Mouse (Mus musculus) layer of hippocampus, adult 9-10 months (tissue): ENCODE measurements around the gene Cyp2a5.
"Not testable (repeated sequence)": the region's sequence is repeated elsewhere in the genome, so short reads cannot be mapped to it uniquely, and the experiment has no call there.

Experiments
- DNase-seq: peaks from one replicate; pipeline ENCODE4 v3.0.0; 2022; ENCODE audit warnings: low spot score

Cyp2a5 gene

DNA sequence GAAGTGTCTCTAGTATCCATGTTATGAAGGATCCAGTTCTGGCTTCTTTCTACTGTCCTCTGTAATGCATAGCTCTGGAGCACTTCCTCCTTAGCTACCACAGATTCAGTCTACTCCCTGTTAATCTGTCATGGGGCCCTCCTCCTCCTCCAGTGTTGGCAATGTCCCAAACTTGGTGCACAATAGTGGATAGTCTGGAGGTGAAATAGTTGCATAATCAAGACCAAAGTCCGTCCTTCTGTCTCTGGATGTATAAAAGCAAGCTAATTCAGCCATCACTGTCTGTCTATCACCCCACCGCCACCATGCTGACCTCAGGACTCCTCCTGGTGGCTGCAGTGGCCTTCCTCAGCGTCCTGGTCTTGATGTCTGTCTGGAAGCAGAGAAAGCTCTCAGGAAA is at the start of gene Cyp2a5:
Cyp2a5 (plus strand) TSS at position 247 of the 400 bp plus-strand sequence.
- not testable (repeated sequence) for DNase-seq

DNA sequence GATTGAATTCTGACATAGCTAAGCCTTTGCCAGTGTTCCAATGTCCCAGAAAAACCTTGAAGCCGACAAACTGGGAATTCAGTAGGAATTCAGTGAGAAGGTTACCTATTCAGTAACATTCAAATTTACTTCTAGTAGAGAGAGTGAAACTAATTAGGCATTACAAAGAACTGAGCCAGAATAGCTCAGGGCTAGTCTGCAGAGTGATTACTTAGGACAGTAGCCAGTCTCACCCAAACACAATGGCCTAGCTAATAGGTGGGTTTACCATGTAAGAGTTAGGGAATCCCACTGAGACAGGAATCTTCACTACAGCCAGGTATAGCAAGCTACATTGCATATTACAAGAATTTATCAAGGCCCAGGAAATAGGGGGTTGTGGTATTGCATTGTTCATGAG is 49.1 kb upstream of the Cyp2a5 start:
- DNase-seq, result not testable (repeated sequence)

DNA sequence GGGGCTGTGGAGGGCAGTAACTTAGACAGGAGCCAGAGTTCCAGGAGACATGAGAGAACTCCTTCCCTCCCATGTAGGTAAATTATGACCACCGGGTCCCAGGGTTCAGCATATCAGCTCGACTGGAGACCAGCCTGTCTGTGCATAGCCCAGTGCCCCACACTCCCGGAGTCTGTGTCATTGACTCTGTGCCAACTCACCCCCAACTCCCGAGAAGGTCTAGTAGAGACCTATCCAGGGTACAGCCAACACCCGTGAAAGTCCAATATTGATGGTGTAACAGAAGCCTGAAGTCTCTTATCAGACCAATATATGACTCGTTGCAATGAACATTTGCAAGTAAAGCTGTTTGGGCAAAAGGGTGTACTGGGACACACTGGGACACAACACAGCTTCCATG is 45.1 kb upstream of the Cyp2a5 start:
- no peak for DNase-seq

DNA sequence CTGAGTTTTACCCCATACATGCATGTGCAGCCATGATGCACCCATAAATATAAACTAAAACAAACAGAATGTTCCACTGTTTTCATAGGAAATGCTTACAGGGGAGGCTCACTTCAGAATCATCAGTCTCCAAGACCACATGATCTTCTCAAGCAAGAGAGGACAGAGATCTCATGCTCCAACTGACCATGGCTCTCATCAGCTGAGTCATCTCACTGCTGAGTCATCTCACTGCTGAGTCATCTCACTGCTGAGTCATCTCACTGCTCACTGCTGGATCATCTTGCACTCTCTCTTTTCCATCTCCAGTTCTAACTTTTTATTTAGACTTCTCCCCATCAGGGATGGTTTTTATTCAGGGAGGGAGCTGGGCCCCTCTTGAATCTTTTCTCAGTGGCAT is 35.0 kb upstream of the Cyp2a5 start:
- DNase-seq, result no peak

DNA sequence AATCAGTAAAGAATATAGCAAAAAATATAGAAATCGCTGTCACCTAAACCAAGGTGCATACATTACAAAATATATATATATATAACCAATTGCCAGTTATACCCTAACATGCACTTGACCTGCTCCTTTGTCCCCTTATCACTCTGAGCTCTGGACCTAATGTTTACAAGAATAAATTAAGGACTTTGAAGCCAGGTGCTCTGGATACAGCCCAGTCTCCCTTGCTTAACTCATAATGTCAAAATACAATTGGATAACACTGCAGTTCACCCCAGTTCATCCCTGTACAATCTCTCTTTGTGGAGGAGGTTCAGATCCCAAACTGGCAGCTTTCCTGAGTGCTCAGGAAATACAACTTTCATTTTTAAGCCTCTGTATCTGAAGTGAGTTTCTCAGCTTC is 34.1 kb upstream of the Cyp2a5 start:
- DNase-seq, result no peak

DNA sequence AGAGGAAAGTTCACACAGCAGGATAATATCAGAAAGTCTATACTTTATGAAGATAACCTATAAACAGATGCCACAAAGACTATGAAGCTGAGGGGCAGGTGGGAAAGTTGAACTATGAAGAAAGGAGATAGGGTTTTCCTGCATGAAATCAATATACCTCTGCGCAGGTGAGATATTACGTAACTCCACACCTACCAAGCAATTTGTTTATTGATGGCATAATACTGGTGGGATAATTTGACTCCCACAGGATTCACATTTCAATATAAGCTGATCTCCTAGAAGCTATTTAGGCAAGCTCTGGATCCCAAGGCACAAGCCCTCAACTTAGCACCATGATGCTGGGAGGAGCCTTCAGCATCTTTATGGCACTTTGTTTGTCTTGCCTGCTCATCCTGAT is 26.5 kb upstream of the Cyp2a5 start, which contains the start of gene Cyp2g1:
Cyp2g1 (plus strand) TSS at position 301 of the 400 bp plus-strand sequence.
- no peak for DNase-seq

DNA sequence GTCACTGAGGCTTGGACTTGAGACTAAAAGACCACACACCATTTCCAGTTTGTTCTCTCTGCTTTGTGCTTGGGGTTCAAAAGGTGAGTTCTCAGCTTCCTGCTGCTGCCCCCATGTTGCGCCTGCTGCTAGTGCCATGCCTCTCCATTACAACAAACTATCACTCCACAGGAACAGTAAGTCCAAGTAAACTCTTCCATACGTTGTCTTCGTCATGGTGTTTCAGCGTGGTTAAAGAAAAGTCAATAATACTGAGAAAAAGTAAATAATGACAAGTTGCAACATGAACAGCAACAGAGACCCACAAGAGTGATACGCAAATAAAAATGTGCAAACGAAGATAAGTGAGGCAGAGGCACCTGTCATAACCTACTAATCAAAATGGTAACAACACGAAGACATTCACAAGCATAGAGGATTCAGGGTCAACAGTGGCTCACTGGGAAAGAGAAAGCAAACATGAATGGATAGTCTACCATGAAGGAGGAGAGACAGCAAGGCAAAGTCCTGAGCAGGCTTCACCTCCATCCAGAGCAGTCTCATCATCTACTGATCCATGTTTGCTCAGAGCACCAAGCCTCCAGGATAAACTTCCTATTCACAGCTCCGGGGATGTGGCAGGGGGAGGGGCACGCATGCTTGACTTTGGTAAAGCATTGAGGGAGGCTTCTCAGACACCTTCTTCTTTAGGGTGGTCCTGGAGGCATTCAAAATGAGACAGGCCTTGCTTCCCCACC is 3.4 kb upstream of the Cyp2a5 start:
- not testable (repeated sequence) for DNase-seq

DNA sequence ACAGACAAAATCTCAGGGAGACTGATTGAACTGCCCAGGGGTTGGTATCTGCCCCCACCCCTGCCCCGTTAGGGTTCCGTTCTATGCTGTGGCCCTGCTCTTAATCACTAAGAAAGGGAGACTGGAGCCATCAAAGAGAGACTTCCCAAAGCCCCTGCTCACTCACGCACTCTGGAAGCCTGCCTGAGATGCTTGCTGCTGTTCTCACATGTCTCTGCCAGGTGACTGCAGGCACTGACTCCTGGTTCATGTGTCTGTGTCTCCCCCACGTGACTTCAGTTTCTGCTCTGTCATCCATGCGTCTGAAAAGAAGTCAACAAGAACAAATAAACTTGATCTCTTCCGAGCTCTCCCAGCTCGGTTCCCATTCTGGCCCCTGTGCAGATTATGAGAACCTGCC is 2.4 kb upstream of the Cyp2a5 start:
- not testable (repeated sequence) for DNase-seq

DNA sequence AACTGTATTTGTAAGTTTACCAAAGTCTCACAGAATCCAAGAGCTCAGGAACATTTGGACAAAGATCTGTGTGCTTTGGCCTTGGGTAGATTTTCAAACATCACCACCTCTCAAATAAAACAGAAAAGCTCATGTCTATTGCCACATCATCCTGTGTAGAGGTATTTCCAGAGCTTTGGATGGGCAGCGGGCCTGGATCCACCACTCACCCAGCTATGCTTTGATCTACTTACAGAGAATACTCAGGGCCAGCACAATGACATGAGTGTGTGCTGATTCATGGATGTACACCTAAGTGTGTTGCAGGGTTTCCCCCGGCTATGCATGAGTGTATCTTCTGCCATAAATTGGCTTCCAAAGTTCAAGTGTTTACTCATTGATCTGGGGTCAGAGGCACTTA is 8.3 kb downstream of the Cyp2a5 start:
- not testable (repeated sequence) for DNase-seq

DNA sequence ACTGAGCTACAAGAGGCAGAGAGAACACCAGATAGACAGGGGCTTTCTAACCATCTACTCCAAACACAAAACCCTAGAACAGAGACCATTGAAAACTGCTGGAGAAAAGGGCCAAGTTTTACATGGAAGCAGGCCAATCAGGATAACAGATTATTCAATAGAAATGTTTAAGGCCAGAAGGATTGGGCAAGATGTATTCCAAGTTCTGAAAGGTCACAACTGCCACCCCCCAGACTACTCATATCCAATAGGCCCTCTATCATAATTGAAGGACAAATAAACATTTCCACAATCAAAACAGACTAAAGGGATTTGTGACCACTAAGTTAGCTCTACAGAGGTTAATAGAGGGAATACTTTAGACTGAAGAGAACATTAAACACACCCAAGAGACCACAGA is 15.0 kb downstream of the Cyp2a5 start:
- DNase-seq, result not testable (repeated sequence)

DNA sequence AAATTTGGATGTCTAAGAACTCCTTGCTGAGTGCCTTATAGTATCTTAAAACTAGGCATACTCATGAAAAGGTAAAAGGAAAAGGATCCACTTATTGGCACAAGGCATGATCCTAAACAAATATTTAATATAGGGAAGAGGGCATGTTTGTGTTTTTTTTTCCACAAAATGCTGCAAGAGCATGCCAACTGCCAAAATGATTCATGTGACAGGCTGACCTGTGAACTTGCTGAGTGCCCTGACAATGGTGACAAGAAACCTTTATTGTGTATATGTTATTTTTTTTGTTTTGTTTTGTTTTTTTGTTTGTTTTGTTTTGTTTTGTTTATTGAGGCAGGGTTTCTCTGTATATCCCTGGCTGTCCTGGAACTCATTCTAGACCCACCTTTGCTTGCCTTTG is 43.5 kb downstream of the Cyp2a5 start:
- DNase-seq, result not testable (repeated sequence)

DNA sequence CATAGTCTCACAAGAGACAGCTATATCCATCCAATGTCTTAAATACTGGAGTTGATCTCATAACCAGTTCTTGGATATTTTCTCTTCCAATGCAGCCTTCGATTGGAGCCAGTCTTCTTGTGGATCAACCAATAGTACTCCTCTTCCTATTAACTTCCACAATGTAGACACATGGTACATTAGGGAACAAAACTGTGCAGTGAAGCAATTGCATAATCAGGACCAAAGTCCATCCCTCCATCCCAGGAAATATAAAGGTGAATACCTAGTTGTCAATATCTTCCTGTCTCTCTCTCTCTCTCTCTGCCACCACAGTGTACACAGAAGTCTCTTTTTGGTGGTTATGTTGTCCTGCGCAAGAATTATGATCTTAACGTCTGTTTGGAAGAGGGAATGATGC is 45.5 kb downstream of the Cyp2a5 start:
- DNase-seq, result not testable (repeated sequence)
